Mouse (Mus musculus) testis, postnatal 14 days (tissue): Measurements from ENCODE around the gene Zxdc.

Source experiments
- DNase-seq: peaks from one replicate; pipeline ENCODE4 v3.0.0; 2021; ENCODE audit warnings: low spot score

The Zxdc gene

GRCm38 (mm10) chr6:90377708-90378107 is 8.4 kb downstream of the Zxdc start:
- no peak for DNase-seq

GRCm38 (mm10) chr6:90381465-90381864 is 12.2 kb downstream of the Zxdc start:
- DNase-seq: no peak

DNA sequence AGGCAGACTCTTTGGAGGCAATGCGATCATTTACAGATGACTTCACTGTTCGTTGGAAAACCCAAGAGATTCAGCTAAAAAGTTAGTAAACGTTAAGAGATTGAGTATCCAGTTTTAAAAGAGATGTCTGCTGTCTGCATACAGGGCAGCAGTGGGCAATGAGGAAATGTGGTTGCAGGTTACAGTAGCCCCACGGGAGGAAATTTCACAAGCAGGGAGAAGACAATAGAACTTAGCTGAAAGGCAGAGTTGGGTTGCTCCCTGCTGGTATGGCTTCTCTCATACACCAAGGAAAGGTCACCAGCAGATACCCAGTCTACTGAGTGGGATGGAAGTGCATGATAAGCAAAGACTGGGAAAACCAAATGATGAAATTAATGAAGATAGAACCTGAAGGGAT is 21.3 kb downstream of the Zxdc start:
- DNase-seq: no peak

- no peak for DNase-seq
These were observed 24.7 kb downstream of the Zxdc start for GRCm38 (mm10) chr6:90393948-90394347.

GRCm38 (mm10) chr6:90395751-90396150 is 26.5 kb downstream of the Zxdc start:
- DNase-seq: no peak

GRCm38 (mm10) chr6:90397291-90397690 is 28.0 kb downstream of the Zxdc start:
- DNase-seq: no peak

DNA sequence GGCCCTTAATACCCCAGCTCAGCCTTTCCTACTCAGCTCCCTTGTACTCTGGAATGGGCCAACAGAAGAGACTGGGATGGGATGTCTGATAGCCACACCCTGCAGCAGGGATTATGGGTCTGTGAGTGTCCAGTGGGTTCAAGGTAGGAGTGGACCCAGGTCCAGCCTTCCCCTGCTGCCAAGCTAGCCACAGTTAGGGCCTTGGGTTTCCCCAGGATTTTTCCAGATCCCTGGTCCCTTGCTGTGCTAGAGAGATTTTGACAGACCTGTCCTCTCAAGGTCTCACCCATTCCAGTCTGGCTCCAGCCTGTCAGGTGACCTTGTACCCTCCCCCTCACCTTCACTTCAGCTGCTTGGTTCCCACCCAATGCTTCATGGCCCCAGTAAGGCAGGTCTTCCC is 39.3 kb downstream of the Zxdc start:
- DNase-seq: no peak

- DNase-seq: no peak
These were observed 41.7 kb downstream of the Zxdc start for GRCm38 (mm10) chr6:90410972-90411371.

- no peak for DNase-seq
These were observed 42.6 kb downstream of the Zxdc start for GRCm38 (mm10) chr6:90411926-90412325.

DNA sequence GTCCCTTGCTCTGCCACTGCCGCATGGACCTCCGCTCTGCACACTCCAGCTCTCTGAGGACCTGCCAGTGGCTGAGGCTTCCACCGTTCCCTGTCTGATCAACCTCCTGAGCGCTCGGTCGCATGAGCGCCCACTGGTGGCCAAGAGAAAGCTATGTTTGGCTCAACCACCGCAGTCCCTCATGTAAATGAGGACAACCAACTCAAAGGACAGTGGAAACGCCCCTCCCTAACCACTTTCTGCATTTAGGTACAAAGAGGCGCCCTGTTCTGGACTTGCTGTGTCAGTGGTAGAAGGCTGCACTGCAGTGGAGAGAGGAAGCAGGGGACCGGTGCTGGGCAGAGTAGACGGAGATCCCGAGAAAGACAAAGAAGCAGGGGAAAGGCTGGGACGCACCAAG is 53.3 kb downstream of the Zxdc start:
- DNase-seq: peak; percentile 76

- DNase-seq: no peak
These were observed 56.1 kb downstream of the Zxdc start for GRCm38 (mm10) chr6:90425361-90425760.

DNA sequence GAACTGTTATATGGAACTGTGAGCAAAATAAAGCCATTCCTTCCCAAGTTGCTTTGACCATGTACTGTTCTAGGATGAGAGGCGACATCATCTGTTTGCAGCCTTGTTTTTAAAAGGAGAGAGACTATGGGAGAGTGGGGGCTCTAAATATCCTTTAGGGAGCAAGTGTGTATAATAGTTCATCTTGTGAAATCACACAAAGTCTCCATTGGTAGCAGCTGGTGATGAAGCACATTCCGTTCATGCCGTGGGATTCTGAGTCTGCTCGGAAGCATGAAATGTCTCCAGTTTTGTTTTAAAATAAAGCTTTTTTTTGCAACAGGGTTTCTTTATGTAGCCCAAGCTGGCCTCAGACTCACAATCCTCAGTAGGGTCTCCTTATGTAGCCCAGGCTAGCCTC is 56.7 kb downstream of the Zxdc start:
- no peak for DNase-seq

DNA sequence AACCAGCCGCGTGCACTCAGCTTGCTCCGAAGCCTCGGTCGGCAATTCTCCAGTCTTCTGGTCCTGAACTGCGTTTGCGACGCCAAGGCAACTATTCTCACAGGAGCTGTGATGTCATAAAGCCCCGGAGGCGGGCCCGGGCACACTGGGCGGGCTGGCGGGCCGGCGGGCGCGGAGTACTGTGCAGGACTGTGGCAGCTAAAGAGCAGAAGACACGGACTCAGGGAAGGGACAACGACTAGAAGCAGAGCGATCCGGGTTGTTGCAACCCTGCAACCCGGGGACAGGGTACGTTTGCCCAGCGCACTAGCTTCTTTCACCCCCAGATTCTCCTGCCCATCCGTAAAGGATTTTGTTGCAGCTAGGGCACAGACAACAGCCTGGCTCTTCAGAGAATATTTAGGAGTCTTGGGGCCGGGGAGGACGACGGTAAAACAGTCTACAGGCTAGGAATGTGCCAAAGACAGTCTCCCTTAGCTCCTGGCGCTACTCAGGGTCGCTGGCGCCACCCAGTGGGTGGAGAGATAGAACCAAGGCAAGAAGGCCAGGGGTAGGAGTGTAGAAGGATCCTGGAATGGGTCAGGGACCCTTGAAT is 59.2 kb downstream of the Zxdc start, which contains the start of gene Cfap100:
Cfap100 (minus strand) TSS at position 418 of the 595 bp plus-strand sequence.
- DNase-seq: peak; percentile 51

GRCm38 (mm10) chr6:90429911-90430310 is 60.6 kb downstream of the Zxdc start:
- DNase-seq: no peak

DNA sequence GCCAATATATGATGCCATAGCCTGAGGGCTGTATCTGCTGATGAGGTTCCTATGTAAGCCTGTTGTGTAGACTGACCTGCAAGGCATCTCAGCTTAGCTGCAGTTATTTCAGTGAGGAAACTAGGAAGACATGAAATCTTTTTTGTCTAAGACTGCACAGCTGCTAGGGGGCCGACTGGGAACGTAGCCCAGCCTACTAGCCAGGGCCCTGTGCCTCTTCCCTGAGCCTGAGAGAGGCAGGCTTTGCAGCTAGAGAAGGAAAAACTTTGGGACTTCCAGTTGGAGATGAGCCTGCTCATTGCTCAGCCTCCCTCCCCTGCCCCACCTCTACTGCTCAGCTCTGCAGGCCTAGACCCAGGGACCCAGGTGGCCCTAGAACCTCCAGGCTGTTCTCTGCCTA is 62.2 kb downstream of the Zxdc start:
- no peak for DNase-seq

DNA sequence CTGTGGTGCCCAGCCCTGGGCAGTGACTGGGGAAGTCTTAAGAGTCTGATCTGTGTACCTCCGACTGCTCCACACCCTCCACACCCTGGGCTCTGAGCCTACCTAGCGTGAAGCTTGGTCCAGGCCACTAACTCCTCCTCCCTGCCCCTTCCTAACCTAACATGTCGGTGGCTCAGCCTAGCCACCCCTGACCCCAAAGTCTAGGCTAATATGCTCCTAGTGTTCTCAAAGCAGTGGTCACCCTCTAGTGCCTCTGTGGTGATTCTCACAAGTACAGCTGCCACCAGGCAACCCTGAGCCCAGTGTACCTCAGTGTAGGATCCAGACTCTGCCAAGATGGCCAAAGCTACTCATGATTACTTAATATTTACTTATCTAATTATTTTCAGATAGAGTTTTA is 65.4 kb downstream of the Zxdc start:
- no peak for DNase-seq

DNA sequence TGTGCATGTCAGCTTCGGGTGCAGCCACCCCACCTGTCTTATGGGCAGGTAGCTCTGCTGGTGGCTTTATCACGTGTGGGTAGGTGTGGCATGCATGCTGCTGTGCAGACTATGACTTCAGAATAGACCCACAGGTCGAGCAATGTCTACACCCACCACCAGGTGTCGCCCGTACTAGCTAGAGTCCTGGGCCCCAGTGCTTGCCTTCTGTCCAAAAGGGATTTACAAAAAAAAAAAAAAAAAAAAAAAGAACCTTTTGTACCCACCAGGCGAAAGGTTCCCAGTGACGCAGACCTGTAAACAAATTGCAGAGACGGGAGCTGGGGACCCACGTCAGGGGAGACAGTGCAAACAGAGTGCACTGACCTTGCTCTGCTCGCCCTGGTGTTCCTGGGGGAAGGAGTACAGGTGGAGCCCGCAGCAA is 65.9 kb downstream of the Zxdc start:
- DNase-seq: peak; percentile 33

- no peak for DNase-seq
These were observed 67.1 kb downstream of the Zxdc start for GRCm38 (mm10) chr6:90436192-90436907.

GRCm38 (mm10) chr6:90437041-90437440 is 67.7 kb downstream of the Zxdc start:
- DNase-seq: no peak

GRCm38 (mm10) chr6:90446883-90447282 is 77.6 kb downstream of the Zxdc start:
- no peak for DNase-seq

DNA sequence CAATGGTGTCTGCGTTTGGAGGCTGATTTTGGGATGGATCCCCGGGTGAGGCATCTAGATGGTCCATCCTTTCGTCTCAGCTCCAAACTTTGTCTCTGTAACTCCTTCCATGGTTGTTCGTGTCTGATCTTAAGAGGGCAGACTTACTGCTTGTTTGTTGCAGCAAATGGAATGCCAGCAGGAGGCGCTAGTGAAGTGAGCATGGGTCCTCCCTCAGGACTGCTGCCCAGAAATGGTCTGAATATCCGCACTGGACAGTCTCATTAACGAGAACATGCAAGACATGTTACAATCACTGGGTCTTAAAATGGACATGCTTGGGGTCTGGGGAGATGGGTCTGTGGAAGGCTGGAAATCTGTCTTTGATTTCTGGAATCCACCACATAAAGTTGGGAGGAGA is 80.9 kb downstream of the Zxdc start:
- peak; percentile 67 for DNase-seq

- no peak for DNase-seq
These were observed 81.4 kb downstream of the Zxdc start for GRCm38 (mm10) chr6:90450697-90451096.

GRCm38 (mm10) chr6:90451512-90451911 is 82.2 kb downstream of the Zxdc start:
- no peak for DNase-seq

GRCm38 (mm10) chr6:90452603-90453002 is 83.3 kb downstream of the Zxdc start:
- no peak for DNase-seq
